Mouse (Mus musculus): Measurements from ENCODE around the gene Gdf9.

Gdf9 gene

GRCm38 (mm10) chr11:53446183-53446582 is 15.4 kb downstream of the Gdf9 start:
- DNase-seq = no peak

GRCm38 (mm10) chr11:53447996-53448395 is 17.2 kb downstream of the Gdf9 start:
- DNase-seq = no peak

- no peak for DNase-seq
These were observed 17.7 kb downstream of the Gdf9 start for GRCm38 (mm10) chr11:53448529-53448928.

- DNase-seq = no peak
These were observed 19.4 kb downstream of the Gdf9 start for GRCm38 (mm10) chr11:53450070-53450705.

- no peak for DNase-seq
These were observed 20.5 kb downstream of the Gdf9 start for GRCm38 (mm10) chr11:53451361-53451760.

- DNase-seq = no peak
These were observed 21.6 kb downstream of the Gdf9 start for GRCm38 (mm10) chr11:53452396-53452795.

- no peak for DNase-seq
These were observed 22.2 kb downstream of the Gdf9 start for GRCm38 (mm10) chr11:53453031-53453430.

GRCm38 (mm10) chr11:53456474-53457371 is 25.9 kb downstream of the Gdf9 start, which contains the start of the genes Gm10447 and Shroom1:
Gm10447 (minus strand) TSS chr11:53457110.
Shroom1 (plus strand) TSS chr11:53457205.
- no peak for DNase-seq

GRCm38 (mm10) chr11:53457372-53457954 is 26.6 kb downstream of the Gdf9 start:
- no peak for DNase-seq

- no peak for DNase-seq
These were observed 28.2 kb downstream of the Gdf9 start for GRCm38 (mm10) chr11:53458996-53459395.

GRCm38 (mm10) chr11:53460192-53460591 is 29.4 kb downstream of the Gdf9 start:
- DNase-seq = no peak

- no peak for DNase-seq
These were observed 30.9 kb downstream of the Gdf9 start for GRCm38 (mm10) chr11:53461727-53462126.

- peak; percentile 82 for DNase-seq
These were observed 33.0 kb downstream of the Gdf9 start for GRCm38 (mm10) chr11:53463551-53464424.

- peak; percentile 90 for DNase-seq
These were observed 35.6 kb downstream of the Gdf9 start for GRCm38 (mm10) chr11:53466231-53466971.

- DNase-seq = no peak
These were observed 38.6 kb downstream of the Gdf9 start for GRCm38 (mm10) chr11:53469294-53469967.

- peak; percentile 94 for DNase-seq
These were observed 39.3 kb downstream of the Gdf9 start, which contains the start of gene Gm9837 for GRCm38 (mm10) chr11:53469968-53470695. Gm9837 (minus strand) TSS chr11:53470479.

GRCm38 (mm10) chr11:53472709-53473108 is 41.9 kb downstream of the Gdf9 start:
- no peak for DNase-seq

GRCm38 (mm10) chr11:53475620-53476019 is 44.8 kb downstream of the Gdf9 start:
- DNase-seq = peak; percentile 29

GRCm38 (mm10) chr11:53477833-53478232 is 47.0 kb downstream of the Gdf9 start:
- no peak for DNase-seq

All from right cerebral cortex, adult 18-20 months (tissue).